Mouse (Mus musculus) small intestine, adult 2 months (tissue): Measurements from ENCODE around the gene Eef2. TPM values are rescaled to one million over a fixed set of nuclear protein-coding genes. Genes with fewer than 3 reads are reported as not detected.

Experiments
- H3K27ac ChIP-seq: fragments of 200-500 bp; 2 replicates; pipeline ENCODE4 v1.5.1; 2012; ENCODE audit warnings: low read depth, low read length, control low read depth, inconsistent platforms; ENCODE audit not compliant: insufficient read depth
- H3K27me3 ChIP-seq: fragments of 200-500 bp; 2 replicates; pipeline ENCODE4 v1.6.1; 2012; ENCODE audit warnings: mild to moderate bottlenecking, moderate library complexity, low read length, inconsistent platforms; ENCODE audit not compliant: control insufficient read depth, insufficient read depth
- H3K36me3 ChIP-seq: fragments of 200-500 bp; 2 replicates; pipeline ENCODE4 v1.6.1; 2012; ENCODE audit warnings: mild to moderate bottlenecking, low read length, control low read depth, inconsistent platforms; ENCODE audit not compliant: control insufficient read depth, insufficient read depth
- H3K4me1 ChIP-seq: fragments of 200-500 bp; 2 replicates; pipeline ENCODE4 v1.6.1; 2012; ENCODE audit warnings: low read length, inconsistent platforms, mixed read lengths; ENCODE audit not compliant: control insufficient read depth, insufficient read depth, insufficient read length
- H3K4me3 ChIP-seq: fragments of 200-500 bp; 2 replicates; pipeline ENCODE4 v1.5.1; 2012; ENCODE audit warnings: low read depth, mild to moderate bottlenecking, control low read depth, inconsistent platforms, low read length, moderate library complexity
- CTCF ChIP-seq: fragments of 200-500 bp; IDR thresholded peaks from 2 replicates; pipeline ENCODE4 v1.5.1; 2012; ENCODE audit warnings: low read depth, mild to moderate bottlenecking, control low read depth, inconsistent platforms, low read length, moderate library complexity, mixed read lengths; ENCODE audit not compliant: insufficient replicate concordance, insufficient read length; ENCODE audit errors: extremely low read depth
- POLR2A ChIP-seq: fragments of 200-500 bp; IDR thresholded peaks from 2 replicates; pipeline ENCODE4 v1.6.1; 2012; ENCODE audit warnings: low read depth, mild to moderate bottlenecking, control low read depth, inconsistent platforms, low read length, moderate library complexity
- WGBS: fragments of 180-500 bp; shearing (Covaris S2); methylation state at CpG from one replicate; pipeline ENCODE4 v1.1.7; 2018; 5-methylcytosine and 5-hydroxymethylcytosine counted together
- polyA plus RNA-seq: library from polyadenylated mRNA; depleted of rRNA; stranded (reverse); fragments of >200 nt; gene quantifications from 2 replicates; pipeline ENCODE4 v1.2.3, GENCODE M21; 2012

Gene Eef2
- polyA plus RNA-seq, 1 experiment = 1,606 TPM

- Histone ChIP-seq H3K27ac (peak overlapping the region; percentile 88), H3K27me3 (no peaks in the 10 kb centered on the region), H3K4me1 (peaks cover 40% of the 10 kb centered on the region), H3K36me3 (no peaks in the 10 kb centered on the region), H3K4me3 (peak overlapping the region; percentile 91)
- WGBS = 1% methylated on average over 24 of the region's 24 CpGs
- TF ChIP-seq POLR2A (no peak), CTCF (no peak)
These were observed 38.2 kb upstream of the Eef2 start for GRCm38 (mm10) chr10:81138131-81138782.

- H3K4me1 ChIP-seq = peaks cover 46% of the 10 kb centered on the region
- no peak for TF ChIP-seq POLR2A
- no peak for TF ChIP-seq CTCF
- peak overlapping the region; percentile 91 for H3K4me3 ChIP-seq
- peaks cover 6% of the 10 kb centered on the region for H3K36me3 ChIP-seq
- peak overlapping the region; percentile 88 for H3K27ac ChIP-seq
- H3K27me3 ChIP-seq = no peaks in the 10 kb centered on the region
- WGBS = 19% methylated on average over 11 of the region's 11 CpGs
These were observed 37.5 kb upstream of the Eef2 start for GRCm38 (mm10) chr10:81138821-81139528.

DNA sequence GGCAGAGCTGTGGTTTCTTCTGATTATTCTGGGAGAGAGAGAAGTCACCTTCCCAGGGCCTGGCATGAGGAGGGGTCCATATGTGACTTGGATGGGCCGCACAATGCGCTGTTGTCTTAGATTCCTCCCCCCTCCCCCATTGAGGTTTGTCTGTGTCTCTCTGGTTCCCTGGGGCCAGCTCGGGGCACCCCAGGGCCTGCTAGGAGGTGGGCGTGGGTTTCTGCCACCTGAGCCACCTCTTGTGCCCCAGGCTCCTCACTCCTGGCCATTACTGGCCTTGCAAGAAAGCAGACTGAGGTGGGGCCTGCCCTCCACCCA, 36.9 kb upstream of the Eef2 start:
- Histone ChIP-seq H3K4me1 (peaks cover 47% of the 10 kb centered on the region), H3K36me3 (peaks cover 11% of the 10 kb centered on the region), H3K27ac (peak overlapping the region; percentile 88), H3K27me3 (no peaks in the 10 kb centered on the region), H3K4me3 (peak overlapping the region; percentile 91)
- WGBS = 25% methylated on average over 4 of the region's 4 CpGs
- TF ChIP-seq CTCF (no peak), POLR2A (no peak)

DNA sequence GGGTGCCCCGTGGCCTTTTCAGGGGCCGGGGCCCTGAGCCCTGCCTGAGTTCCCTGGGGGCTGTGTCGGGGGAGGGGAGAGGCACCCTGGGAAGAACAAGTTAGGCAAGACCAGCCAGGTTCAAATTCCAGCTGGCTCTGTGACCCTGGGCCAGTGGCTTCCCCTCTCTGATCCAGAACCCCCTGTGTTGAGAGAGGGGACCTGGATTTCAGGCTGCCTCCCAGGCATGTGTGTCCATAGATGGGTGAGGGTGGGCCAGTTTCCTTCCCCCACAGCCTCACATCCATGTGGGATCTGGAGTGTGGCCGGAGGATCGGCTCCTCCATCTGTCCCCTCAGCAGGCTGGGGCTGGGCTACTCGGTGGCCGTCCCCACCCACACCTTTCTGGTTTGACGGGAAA, 36.4 kb upstream of the Eef2 start:
- peaks cover 16% of the 10 kb centered on the region for H3K36me3 ChIP-seq
- H3K27ac ChIP-seq = peak overlapping the region; percentile 88
- no peak for TF ChIP-seq CTCF
- no peak for TF ChIP-seq POLR2A
- no peaks in the 10 kb centered on the region for H3K27me3 ChIP-seq
- 11% methylated on average over 8 of the region's 8 CpGs for WGBS
- H3K4me3 ChIP-seq = peak overlapping the region; percentile 91
- peaks cover 49% of the 10 kb centered on the region for H3K4me1 ChIP-seq

DNA sequence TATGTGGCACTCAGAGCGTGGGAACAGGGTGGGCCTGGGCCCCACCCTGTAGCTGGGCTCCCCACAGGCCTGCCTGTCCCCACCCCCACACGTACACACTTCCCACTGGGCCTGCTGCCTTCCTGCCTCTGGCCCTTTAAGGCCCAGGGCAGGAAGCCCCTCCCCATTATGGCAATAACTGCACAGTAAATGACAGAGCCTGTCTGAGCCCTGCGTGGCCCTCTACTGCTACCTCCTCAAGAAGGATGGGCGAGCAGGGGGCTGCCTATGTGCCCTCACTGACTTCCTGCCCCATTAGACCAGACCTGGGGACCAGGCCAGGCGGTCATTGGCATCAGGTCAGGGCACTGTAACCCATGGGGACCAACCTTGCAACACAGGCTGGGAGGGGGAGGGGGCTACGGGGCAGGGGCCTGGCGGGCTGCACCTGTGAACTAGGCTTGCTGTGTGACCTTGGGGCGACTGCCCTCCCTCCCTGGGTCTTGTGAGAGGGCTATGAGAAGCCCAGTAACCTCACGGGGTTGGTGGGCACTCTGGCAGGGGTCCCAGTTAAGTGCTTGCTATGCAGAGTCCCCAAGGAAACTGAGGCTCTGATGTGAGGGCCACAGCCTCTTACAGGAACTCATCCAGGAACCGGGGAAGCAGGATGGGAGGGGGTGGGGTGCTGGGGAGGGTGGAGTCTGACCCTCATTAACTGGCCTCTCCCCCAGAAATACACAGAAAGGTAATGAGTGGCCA, 35.5 kb upstream of the Eef2 start:
- peak overlapping the region; percentile 98 for H3K27ac ChIP-seq
- H3K27me3 ChIP-seq = no peaks in the 10 kb centered on the region
- H3K36me3 ChIP-seq = peaks cover 25% of the 10 kb centered on the region
- 13% methylated on average over 10 of the region's 10 CpGs for WGBS
- peak overlapping the region; percentile 91 for H3K4me3 ChIP-seq
- peaks cover 56% of the 10 kb centered on the region for H3K4me1 ChIP-seq
- TF ChIP-seq POLR2A (no peak), CTCF (no peak)

DNA sequence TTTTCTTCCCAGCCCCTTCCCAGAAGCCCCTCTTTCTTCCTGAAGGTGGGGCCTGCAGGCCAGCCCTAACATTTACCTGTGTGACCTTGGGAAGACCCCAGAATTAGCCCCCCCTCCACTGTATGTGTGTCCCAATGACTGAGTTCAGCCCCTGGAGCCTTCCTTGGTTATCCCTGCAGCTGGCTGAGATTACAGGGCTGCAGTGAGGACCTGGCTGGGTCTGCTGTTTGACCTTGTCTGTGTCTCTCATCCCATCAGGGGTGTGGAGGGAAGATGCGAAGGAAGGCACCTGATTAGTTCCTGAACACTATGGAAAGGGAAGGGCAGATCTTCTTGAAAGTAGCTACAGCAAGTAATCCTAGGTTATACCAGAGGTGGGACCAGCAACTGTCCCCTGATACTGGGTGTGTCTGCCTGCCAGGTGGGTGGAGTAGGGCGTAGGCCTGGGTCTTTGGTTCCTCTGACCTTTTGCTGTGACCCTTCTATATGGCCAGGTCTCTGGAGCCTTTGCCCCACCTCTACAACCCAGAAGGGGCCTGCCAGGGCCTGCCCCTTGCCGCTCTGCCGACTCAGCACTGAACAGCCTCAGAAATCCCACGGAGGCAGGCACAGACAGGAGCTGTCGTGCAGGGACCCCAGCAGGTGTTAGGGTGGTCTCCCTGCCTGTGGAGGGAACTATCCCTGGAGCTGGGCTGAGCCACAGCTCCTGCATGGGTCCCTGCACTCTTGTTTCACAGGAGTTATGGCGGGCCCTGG, 34.8 kb upstream of the Eef2 start:
- Histone ChIP-seq H3K4me3 (peak overlapping the region; percentile 91), H3K4me1 (peaks cover 60% of the 10 kb centered on the region), H3K27ac (peak overlapping the region; percentile 98), H3K27me3 (no peaks in the 10 kb centered on the region), H3K36me3 (peaks cover 32% of the 10 kb centered on the region)
- no peak for TF ChIP-seq CTCF
- peak; percentile 21; the same call in 1 of the 2 replicates for TF ChIP-seq POLR2A
- WGBS = 25% methylated on average over 7 of the region's 7 CpGs
